ENCODE assay signal across 8 mouse cellular contexts in the genomic region with DNA sequence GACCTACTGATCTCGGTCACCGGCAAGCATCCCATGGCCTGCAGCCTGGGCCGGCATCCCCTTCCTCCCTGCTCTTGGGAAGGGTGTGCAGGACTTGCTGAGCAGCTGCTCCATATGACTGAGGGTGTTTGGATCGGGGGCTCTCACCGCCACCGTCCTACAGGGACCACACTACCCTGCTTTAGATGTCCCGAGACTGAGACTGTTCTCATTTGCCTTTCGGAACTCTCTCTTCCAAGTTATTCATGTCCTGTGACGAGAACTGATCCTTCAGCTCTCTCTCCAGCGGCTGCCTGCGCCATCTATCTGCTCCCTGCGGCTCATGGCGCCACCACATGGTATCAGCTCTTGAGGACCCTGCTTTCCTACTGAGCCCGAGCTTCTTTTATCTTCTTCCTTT. TPM values are rescaled to one million over a fixed set of nuclear protein-coding genes. Genes with fewer than 3 reads are reported as not detected.
DNase-seq lines count a peak whose midpoint lies in the region; ATAC-seq and TF ChIP-seq lines count a peak whose summit lies in the region.

No protein-coding gene starts in this region.

- no peaks in the 10 kb centered on the region for H3K27me3 ChIP-seq in liver, embryonic 14.5 days (ENCODE audit: control insufficient read depth, insufficient read depth, low read length)

- H3K4me1 ChIP-seq in liver, embryonic 14.5 days (replicated peaks; ENCODE audit: control insufficient read depth in 2 of 2, insufficient read depth in 2 of 2, low read length in 1 of 2): no peaks in the 10 kb centered on the region

- no peaks in the 10 kb centered on the region for H3K36me3 ChIP-seq in liver, embryonic 14.5 days (replicated peaks; ENCODE audit: control insufficient read depth, insufficient read depth, low read depth)

- WGBS in liver, embryonic 14.5 days (ENCODE audit: insufficient replicate concordance): 14% methylated on average over 14 of the region's 14 CpGs

- no peak overlapping the region for H3K4me3 ChIP-seq in liver, embryonic 14.5 days (ENCODE audit: insufficient read depth in 1 of 2, low read depth in 2 of 2, low read length in 2 of 2)

- no peak for ATAC-seq in liver, embryonic 14.5 days (ENCODE audit: insufficient read depth)

- peak; percentile 13 for DNase-seq in MN1 (ENCODE audit: low spot score)
- peak; percentile 26 for DNase-seq in cerebellum, adult 8-10 months
- peak; percentile 61 to 84 for DNase-seq in frontal cortex, adult 2 months (ENCODE audit: extremely low spot score in 1 of 2, low spot score in 1 of 2)
- DNase-seq in heart, postnatal 36 days: peak; percentile 68 to 74
- peak; percentile 64 to 86 for DNase-seq in layer of hippocampus, adult 18-20 months (ENCODE audit: low spot score in 2 of 2)
- no peak for DNase-seq in liver, embryonic 14.5 days (ENCODE audit: low read depth in 3 of 3, low spot score in 3 of 3)
- DNase-seq in retina, embryonic 14.5 days (ENCODE audit: low spot score): peak; percentile 68
- DNase-seq in adipocyte (ENCODE audit: low spot score): no peak

- intact Hi-C loops in heart, postnatal 36 days (cut with DNase I): loop anchor here (2.0 to 5.0 kb wide), 4 partner anchors 55 to 267 kb away; partner anchors contain the start of genes Ppp1r2 and Xxylt1

- no peak overlapping the region for H3K4me2 ChIP-seq in liver, embryonic 14.5 days (ENCODE audit: low read depth)

- TF ChIP-seq EP300 in liver, embryonic 14.5 days (IDR thresholded peaks at IDR 0.05; ENCODE audit: low read depth): no peak

- no peak overlapping the region for H3K27ac ChIP-seq in liver, embryonic 14.5 days

- peak; percentile 50 for TF ChIP-seq CTCF in liver, embryonic 14.5 days (IDR thresholded peaks at IDR 0.05; ENCODE audit: low read depth)

- H3K9ac ChIP-seq in liver, embryonic 14.5 days (replicated peaks): no peak overlapping the region

- no peaks in the 10 kb centered on the region for H3K9me3 ChIP-seq in liver, embryonic 14.5 days (ENCODE audit: control insufficient read depth, low read length)

RNA-seq across cellular contexts. Expression of gene Apod, which starts 33.0 kb away (rescaled TPM):
- 433 and 468 TPM in 2 replicates for polyA plus RNA-seq in frontal cortex, adult 2 months (2012; rRNA removed)
- total RNA-seq in heart, postnatal 36 days (2021): 1 to 10 TPM; 3.8 to 7.2 TPM
- total RNA-seq in layer of hippocampus, adult 18-20 months (2021): 100 to 1,000 TPM; 161 to 185 TPM
- 0.11 TPM in 1 of 2 replicates, not detected in the other for polyA plus RNA-seq in liver, embryonic 14.5 days (2012; rRNA removed)
- polyA plus RNA-seq in liver, embryonic 14.5 days (2014; fragmentation: Nextera tagmentation; extraction: Ambion mirVana): not detected in 2 replicates

Comparison
In these comparisons a context has a peak if more than half of its experiments do, and no peak if none do; other contexts are left out.
1. DNase-seq: peak in MN1 (single experiment), cerebellum, adult 8-10 months (single experiment), frontal cortex, adult 2 months (2 of 2), heart, postnatal 36 days (2 of 2), layer of hippocampus, adult 18-20 months (2 of 2) and retina, embryonic 14.5 days (single experiment); none in liver, embryonic 14.5 days (0 of 3) and adipocyte (single experiment).
2. RNA of gene Apod, which starts 33.0 kb away (total RNA-seq): 161 to 185 TPM in layer of hippocampus, adult 18-20 months; 3.8 to 7.2 TPM in heart, postnatal 36 days; every median in the first group is over 10 times any median in the second.